Mouse (Mus musculus): ENCODE measurements around the gene Omp. TPM values are rescaled to one million over a fixed set of nuclear protein-coding genes. Genes with fewer than 3 reads are reported as not detected.

The Omp gene
- total and polyA plus RNA-seq, 2 experiments: 0.12 to 0.18 TPM

GRCm38 (mm10) chr7:98150525-98150924 lies 5.2 kb upstream of the Omp start:
- TF ChIP-seq POLR2A (IDR thresholded peaks at IDR 0.05; ENCODE audit: extremely low read depth, insufficient read depth, low read length): no peak
- peak; percentile 55 for TF ChIP-seq CTCF (IDR thresholded peaks at IDR 0.05; ENCODE audit: low read depth, low read length)
- no peaks in the 10 kb centered on the region for H3K36me3 ChIP-seq (ENCODE audit: control insufficient read depth, insufficient read depth, low read length)
- DNase-seq (ENCODE audit: extremely low read depth, low read depth, low spot score): peak; percentile 23
- H3K9ac ChIP-seq (ENCODE audit: low read depth, low read length): no peak overlapping the region
- no peaks in the 10 kb centered on the region for H3K79me2 ChIP-seq (ENCODE audit: control insufficient read depth, insufficient read depth, low read length)
- H3K4me1 ChIP-seq (ENCODE audit: control insufficient read depth, insufficient read depth, low read length): peaks cover 5% of the 10 kb centered on the region; the same call in 1 of the 2 replicates
- 63% methylated on average over 5 of the region's 5 CpGs for WGBS
- H3K27me3 ChIP-seq (ENCODE audit: control insufficient read depth, insufficient read depth, low read length): no peaks in the 10 kb centered on the region
- no peak overlapping the region for H3K4me3 ChIP-seq (ENCODE audit: insufficient read depth, low read depth, low read length)
- H3K27ac ChIP-seq (replicated peaks; ENCODE audit: insufficient read depth, low read depth, low read length): no peak overlapping the region

- H3K79me2 ChIP-seq (ENCODE audit: control insufficient read depth, insufficient read depth, low read length): no peaks in the 10 kb centered on the region
- H3K27me3 ChIP-seq (ENCODE audit: control insufficient read depth, insufficient read depth, low read length): no peaks in the 10 kb centered on the region
- no peak overlapping the region for H3K27ac ChIP-seq (replicated peaks; ENCODE audit: insufficient read depth, low read depth, low read length)
- H3K4me1 ChIP-seq (ENCODE audit: control insufficient read depth, insufficient read depth, low read length): peaks cover 5% of the 10 kb centered on the region; the same call in 1 of the 2 replicates
- no peak overlapping the region for H3K9ac ChIP-seq (ENCODE audit: low read depth, low read length)
- TF ChIP-seq CTCF (IDR thresholded peaks at IDR 0.05; ENCODE audit: low read depth, low read length) (no peak), POLR2A (IDR thresholded peaks at IDR 0.05; ENCODE audit: extremely low read depth, insufficient read depth, low read length) (no peak)
- H3K36me3 ChIP-seq (ENCODE audit: control insufficient read depth, insufficient read depth, low read length): no peaks in the 10 kb centered on the region
- WGBS: 85% methylated on average over 3 of the region's 3 CpGs
- no peak overlapping the region for H3K4me3 ChIP-seq (ENCODE audit: insufficient read depth, low read depth, low read length)
- no peak for DNase-seq (ENCODE audit: extremely low read depth, low read depth, low spot score)
Observed at GRCm38 (mm10) chr7:98149802-98150201, 4.5 kb upstream of the Omp start.

GRCm38 (mm10) chr7:98148721-98149407 lies 3.6 kb upstream of the Omp start:
- no peak overlapping the region for H3K9ac ChIP-seq (ENCODE audit: low read depth, low read length)
- no peaks in the 10 kb centered on the region for H3K79me2 ChIP-seq (ENCODE audit: control insufficient read depth, insufficient read depth, low read length)
- H3K27ac ChIP-seq (replicated peaks; ENCODE audit: insufficient read depth, low read depth, low read length): no peak overlapping the region
- H3K4me1 ChIP-seq (ENCODE audit: control insufficient read depth, insufficient read depth, low read length): peaks cover 5% of the 10 kb centered on the region; the same call in 1 of the 2 replicates
- H3K27me3 ChIP-seq (ENCODE audit: control insufficient read depth, insufficient read depth, low read length): no peaks in the 10 kb centered on the region
- H3K36me3 ChIP-seq (ENCODE audit: control insufficient read depth, insufficient read depth, low read length): no peaks in the 10 kb centered on the region
- H3K4me3 ChIP-seq (ENCODE audit: insufficient read depth, low read depth, low read length): no peak overlapping the region
- 87% methylated on average over 10 of the region's 10 CpGs for WGBS
- TF ChIP-seq CTCF (IDR thresholded peaks at IDR 0.05; ENCODE audit: low read depth, low read length): no peak
- TF ChIP-seq POLR2A (IDR thresholded peaks at IDR 0.05; ENCODE audit: extremely low read depth, insufficient read depth, low read length): no peak
- DNase-seq (ENCODE audit: extremely low read depth, low read depth, low spot score): no peak

- peak; percentile 69 for DNase-seq (ENCODE audit: extremely low read depth, low read depth, low spot score)
- Histone ChIP-seq H3K36me3 (ENCODE audit: control insufficient read depth, insufficient read depth, low read length) (no peaks in the 10 kb centered on the region), H3K27me3 (ENCODE audit: control insufficient read depth, insufficient read depth, low read length) (no peaks in the 10 kb centered on the region), H3K4me3 (ENCODE audit: insufficient read depth, low read depth, low read length) (no peak overlapping the region), H3K4me1 (ENCODE audit: control insufficient read depth, insufficient read depth, low read length) (peaks cover 5% of the 10 kb centered on the region; the same call in 1 of the 2 replicates), H3K27ac (replicated peaks; ENCODE audit: insufficient read depth, low read depth, low read length) (no peak overlapping the region), H3K9ac (ENCODE audit: low read depth, low read length) (no peak overlapping the region), H3K79me2 (ENCODE audit: control insufficient read depth, insufficient read depth, low read length) (no peaks in the 10 kb centered on the region)
- 12% methylated on average over 8 of the region's 8 CpGs for WGBS
- no peak for TF ChIP-seq POLR2A (IDR thresholded peaks at IDR 0.05; ENCODE audit: extremely low read depth, insufficient read depth, low read length)
- no peak for TF ChIP-seq CTCF (IDR thresholded peaks at IDR 0.05; ENCODE audit: low read depth, low read length)
Observed at GRCm38 (mm10) chr7:98147766-98148165, 2.5 kb upstream of the Omp start.

GRCm38 (mm10) chr7:98146447-98146845 lies 1.1 kb upstream of the Omp start:
- peaks cover 14% of the 10 kb centered on the region for H3K4me1 ChIP-seq (ENCODE audit: control insufficient read depth, insufficient read depth, low read length)
- no peaks in the 10 kb centered on the region for H3K27me3 ChIP-seq (ENCODE audit: control insufficient read depth, insufficient read depth, low read length)
- peak; percentile 84 for DNase-seq (ENCODE audit: extremely low read depth, low read depth, low spot score)
- WGBS: 34% methylated on average over 8 of the region's 8 CpGs
- TF ChIP-seq POLR2A (IDR thresholded peaks at IDR 0.05; ENCODE audit: extremely low read depth, insufficient read depth, low read length) (no peak), CTCF (IDR thresholded peaks at IDR 0.05; ENCODE audit: low read depth, low read length) (no peak)
- H3K27ac ChIP-seq (replicated peaks; ENCODE audit: insufficient read depth, low read depth, low read length): no peak overlapping the region
- H3K9ac ChIP-seq (ENCODE audit: low read depth, low read length): no peak overlapping the region
- no peaks in the 10 kb centered on the region for H3K36me3 ChIP-seq (ENCODE audit: control insufficient read depth, insufficient read depth, low read length)
- no peak overlapping the region for H3K4me3 ChIP-seq (ENCODE audit: insufficient read depth, low read depth, low read length)
- no peaks in the 10 kb centered on the region for H3K79me2 ChIP-seq (ENCODE audit: control insufficient read depth, insufficient read depth, low read length)

GRCm38 (mm10) chr7:98145842-98146446 lies 642 bp upstream of the Omp start:
- H3K36me3 ChIP-seq (ENCODE audit: control insufficient read depth, insufficient read depth, low read length): no peaks in the 10 kb centered on the region
- no peak overlapping the region for H3K27ac ChIP-seq (replicated peaks; ENCODE audit: insufficient read depth, low read depth, low read length)
- TF ChIP-seq CTCF (IDR thresholded peaks at IDR 0.05; ENCODE audit: low read depth, low read length) (no peak), POLR2A (IDR thresholded peaks at IDR 0.05; ENCODE audit: extremely low read depth, insufficient read depth, low read length) (no peak)
- peak; percentile 83 for DNase-seq (ENCODE audit: extremely low read depth, low read depth, low spot score)
- peaks cover 15% of the 10 kb centered on the region for H3K4me1 ChIP-seq (ENCODE audit: control insufficient read depth, insufficient read depth, low read length)
- no peaks in the 10 kb centered on the region for H3K79me2 ChIP-seq (ENCODE audit: control insufficient read depth, insufficient read depth, low read length)
- WGBS: 40% methylated on average over 12 of the region's 12 CpGs
- no peaks in the 10 kb centered on the region for H3K27me3 ChIP-seq (ENCODE audit: control insufficient read depth, insufficient read depth, low read length)
- no peak overlapping the region for H3K4me3 ChIP-seq (ENCODE audit: insufficient read depth, low read depth, low read length)
- no peak overlapping the region for H3K9ac ChIP-seq (ENCODE audit: low read depth, low read length)
